Mouse (Mus musculus): Measurements from ENCODE around the gene Fam168a. TPM values are rescaled to one million over a fixed set of nuclear protein-coding genes. Genes with fewer than 3 reads are reported as not detected.

The Fam168a gene
- polyA plus RNA-seq, 1 experiment from 2014 or later: 117 TPM

DNA sequence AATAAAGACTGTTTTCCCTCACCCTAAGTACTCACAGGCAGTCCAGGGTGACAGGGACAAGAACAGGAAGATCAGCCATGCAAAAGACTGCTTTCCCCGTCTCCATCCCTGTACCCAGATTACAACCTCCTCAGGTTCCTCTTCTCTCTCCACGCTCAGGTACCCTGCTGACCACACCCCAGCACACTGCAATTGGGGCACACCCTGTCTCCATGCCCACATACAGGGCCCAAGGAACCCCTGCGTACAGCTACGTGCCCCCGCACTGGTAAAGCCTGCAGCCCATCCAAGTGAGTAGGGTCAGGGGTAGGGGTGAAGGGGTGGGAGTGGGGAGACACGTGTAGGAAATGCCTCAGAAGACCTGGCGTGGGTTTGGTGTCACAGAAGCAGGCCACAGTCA, 128.7 kb downstream of the Fam168a start:
- H3K36me3 ChIP-seq: peaks cover 50% of the 10 kb centered on the region
- no peak overlapping the region for H3K9ac ChIP-seq
- H3K4me1 ChIP-seq (replicated peaks): no peaks in the 10 kb centered on the region
- no peak overlapping the region for H3K4me3 ChIP-seq
- no peaks in the 10 kb centered on the region for H3K27me3 ChIP-seq
- H3K27ac ChIP-seq (replicated peaks): no peak overlapping the region
- WGBS: 96% methylated on average over 7 of the region's 7 CpGs
- ATAC-seq (ENCODE audit: low FRiP score, low read depth): no peak
- no peaks in the 10 kb centered on the region for H3K9me3 ChIP-seq
- no peak overlapping the region for H3K4me2 ChIP-seq

DNA sequence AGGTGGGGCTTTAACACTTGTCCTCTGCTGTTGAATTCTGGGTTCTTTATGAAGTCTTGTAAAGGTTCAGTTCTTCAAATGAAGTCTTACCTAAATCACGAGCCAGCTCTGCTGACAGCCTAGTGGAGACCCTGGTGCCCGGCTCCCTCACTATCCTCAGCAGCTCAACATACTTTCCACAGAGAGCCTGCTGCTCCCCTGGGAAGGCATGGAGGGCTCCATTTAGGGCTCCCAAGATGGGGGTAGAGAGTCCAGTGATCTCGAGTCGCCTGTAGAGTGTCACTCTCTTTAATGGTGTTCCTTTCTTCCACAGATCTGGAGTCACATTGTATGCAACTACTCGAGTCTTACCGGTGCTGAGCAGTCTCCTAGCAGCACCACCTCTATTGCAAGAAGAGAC, 129.3 kb downstream of the Fam168a start:
- Histone ChIP-seq H3K4me2 (no peak overlapping the region), H3K9me3 (no peaks in the 10 kb centered on the region), H3K4me1 (replicated peaks) (no peaks in the 10 kb centered on the region), H3K9ac (no peak overlapping the region), H3K27ac (replicated peaks) (no peak overlapping the region), H3K36me3 (peaks cover 50% of the 10 kb centered on the region), H3K4me3 (no peak overlapping the region), H3K27me3 (no peaks in the 10 kb centered on the region)
- no peak for ATAC-seq (ENCODE audit: low FRiP score, low read depth)
- WGBS: 85% methylated on average over 6 of the region's 6 CpGs

GRCm38 (mm10) chr7:100836657-100837056, 130.2 kb downstream of the Fam168a start:
- peaks cover 46% of the 10 kb centered on the region for H3K36me3 ChIP-seq
- ATAC-seq (ENCODE audit: low FRiP score, low read depth): no peak
- H3K4me1 ChIP-seq (replicated peaks): no peaks in the 10 kb centered on the region
- no peaks in the 10 kb centered on the region for H3K9me3 ChIP-seq
- H3K27me3 ChIP-seq: no peaks in the 10 kb centered on the region
- H3K4me3 ChIP-seq: no peak overlapping the region
- 94% methylated on average over 10 of the region's 10 CpGs for WGBS
- H3K27ac ChIP-seq (replicated peaks): no peak overlapping the region
- H3K4me2 ChIP-seq: no peak overlapping the region
- no peak overlapping the region for H3K9ac ChIP-seq

DNA sequence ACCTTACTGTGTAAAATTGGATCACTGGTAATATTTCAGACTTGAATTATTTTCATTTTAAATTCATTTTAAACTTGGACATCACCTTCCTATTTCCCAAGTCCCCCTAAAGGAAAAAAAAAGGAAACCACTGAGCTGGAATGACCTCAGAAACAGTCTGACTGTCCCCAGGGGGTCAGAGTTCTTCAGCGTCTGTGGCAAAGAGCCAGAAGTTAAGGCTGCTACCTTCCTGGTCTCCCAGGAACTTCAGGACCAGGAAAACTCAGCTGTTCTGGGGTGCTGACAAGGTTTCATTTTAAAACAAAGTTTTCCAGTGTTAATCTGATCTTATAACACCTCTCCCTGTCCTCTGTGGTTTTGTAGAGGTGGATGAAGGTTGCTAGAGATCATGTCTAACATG, 131.3 kb downstream of the Fam168a start:
- H3K4me1 ChIP-seq (replicated peaks): no peaks in the 10 kb centered on the region
- no peak overlapping the region for H3K9ac ChIP-seq
- H3K4me2 ChIP-seq: no peak overlapping the region
- no peak overlapping the region for H3K27ac ChIP-seq (replicated peaks)
- WGBS: 50% methylated on average over 1 of the region's 1 CpGs
- no peaks in the 10 kb centered on the region for H3K27me3 ChIP-seq
- no peaks in the 10 kb centered on the region for H3K9me3 ChIP-seq
- ATAC-seq (ENCODE audit: low FRiP score, low read depth): no peak
- peaks cover 45% of the 10 kb centered on the region for H3K36me3 ChIP-seq
- no peak overlapping the region for H3K4me3 ChIP-seq

GRCm38 (mm10) chr7:100839632-100840402, 133.4 kb downstream of the Fam168a start:
- H3K4me1 ChIP-seq (replicated peaks): no peaks in the 10 kb centered on the region
- no peak overlapping the region for H3K9ac ChIP-seq
- no peak overlapping the region for H3K4me2 ChIP-seq
- H3K4me3 ChIP-seq: no peak overlapping the region
- no peaks in the 10 kb centered on the region for H3K9me3 ChIP-seq
- peaks cover 32% of the 10 kb centered on the region for H3K36me3 ChIP-seq
- 73% methylated on average over 6 of the region's 6 CpGs for WGBS
- no peaks in the 10 kb centered on the region for H3K27me3 ChIP-seq
- ATAC-seq (ENCODE audit: low FRiP score, low read depth): no peak
- no peak overlapping the region for H3K27ac ChIP-seq (replicated peaks)

DNA sequence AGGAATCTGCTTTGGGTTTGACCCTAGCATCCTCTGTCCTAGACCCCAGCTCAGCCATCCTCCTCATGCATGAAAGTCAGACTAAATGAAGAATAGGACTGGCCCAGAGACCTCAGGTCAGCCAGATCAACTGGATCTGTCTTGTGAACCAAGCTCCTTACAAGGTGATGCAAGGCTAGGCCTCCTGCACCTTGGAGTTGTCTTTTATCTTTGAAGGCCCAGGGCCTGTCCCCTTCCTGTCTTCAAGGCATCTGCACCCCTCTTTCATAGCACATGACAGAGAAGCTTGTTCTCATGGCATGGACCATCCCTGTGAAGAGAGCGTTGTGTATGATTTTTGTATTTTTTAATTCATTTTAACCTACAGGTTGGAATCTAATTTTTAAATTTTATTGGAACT, 134.5 kb downstream of the Fam168a start:
- ATAC-seq (ENCODE audit: low FRiP score, low read depth): no peak
- Histone ChIP-seq H3K9me3 (no peaks in the 10 kb centered on the region), H3K4me1 (replicated peaks) (0 out of 2 replicates have a peak, but pooled peaks cover 3% of the 10 kb centered on the region), H3K36me3 (peaks cover 24% of the 10 kb centered on the region), H3K4me3 (no peak overlapping the region), H3K27me3 (no peaks in the 10 kb centered on the region), H3K9ac (no peak overlapping the region), H3K4me2 (no peak overlapping the region), H3K27ac (replicated peaks) (no peak overlapping the region)
- 98% methylated on average over 1 of the region's 1 CpGs for WGBS

- H3K9ac ChIP-seq: no peak overlapping the region
Observed at GRCm38 (mm10) chr7:100841608-100842007, 135.2 kb downstream of the Fam168a start.

DNA sequence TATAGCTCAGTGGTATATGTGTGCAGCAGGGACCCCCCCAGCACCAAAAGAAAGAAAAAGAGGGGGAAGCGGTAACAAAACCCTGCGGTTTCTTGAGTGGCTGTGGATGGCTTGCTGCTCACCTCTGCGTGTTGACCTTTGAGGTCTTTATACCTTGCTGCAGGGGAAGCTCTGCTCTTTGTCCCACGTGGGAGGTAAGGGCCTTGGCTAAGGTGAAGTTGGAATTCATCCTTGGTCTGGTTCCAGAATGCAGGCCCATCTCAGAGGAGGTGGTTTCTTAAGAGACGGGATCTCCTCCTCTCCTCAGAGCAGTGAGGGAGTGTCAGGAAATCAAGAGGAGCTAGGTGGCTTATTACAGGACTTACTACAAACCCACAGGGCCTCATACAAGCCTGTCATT, 135.7 kb downstream of the Fam168a start:
- Histone ChIP-seq H3K27ac (replicated peaks) (no peak overlapping the region), H3K4me2 (no peak overlapping the region), H3K36me3 (peaks cover 13% of the 10 kb centered on the region), H3K4me1 (replicated peaks) (0 out of 2 replicates have a peak, but pooled peaks cover 3% of the 10 kb centered on the region), H3K27me3 (no peaks in the 10 kb centered on the region), H3K9me3 (no peaks in the 10 kb centered on the region), H3K4me3 (no peak overlapping the region), H3K9ac (no peak overlapping the region)
- WGBS: 94% methylated on average over 5 of the region's 5 CpGs
- no peak for ATAC-seq (ENCODE audit: low FRiP score, low read depth)

More at GRCm38 (mm10) chr7:100841608-100842007, 135.2 kb downstream of the Fam168a start:
- Histone ChIP-seq H3K4me2 (no peak overlapping the region), H3K27me3 (no peaks in the 10 kb centered on the region), H3K9me3 (no peaks in the 10 kb centered on the region), H3K36me3 (peaks cover 18% of the 10 kb centered on the region), H3K4me1 (replicated peaks) (0 out of 2 replicates have a peak, but pooled peaks cover 3% of the 10 kb centered on the region), H3K4me3 (no peak overlapping the region), H3K27ac (replicated peaks) (no peak overlapping the region)
- WGBS: 94% methylated on average over 6 of the region's 6 CpGs
- ATAC-seq (ENCODE audit: low FRiP score, low read depth): no peak

- ATAC-seq (ENCODE audit: low FRiP score, low read depth): no peak
- 89% methylated on average over 2 of the region's 2 CpGs for WGBS
- Histone ChIP-seq H3K27ac (replicated peaks) (no peak overlapping the region), H3K4me3 (no peak overlapping the region), H3K4me1 (replicated peaks) (0 out of 2 replicates have a peak, but pooled peaks cover 3% of the 10 kb centered on the region), H3K4me2 (no peak overlapping the region), H3K9me3 (no peaks in the 10 kb centered on the region), H3K27me3 (no peaks in the 10 kb centered on the region), H3K9ac (no peak overlapping the region), H3K36me3 (peaks cover 3% of the 10 kb centered on the region; the same call in 1 of the 2 replicates)
Observed at GRCm38 (mm10) chr7:100843866-100844265, 137.4 kb downstream of the Fam168a start.

GRCm38 (mm10) chr7:100844385-100845025, 138.1 kb downstream of the Fam168a start:
- Histone ChIP-seq H3K4me2 (no peak overlapping the region), H3K27me3 (no peaks in the 10 kb centered on the region), H3K27ac (replicated peaks) (no peak overlapping the region), H3K36me3 (peaks cover 3% of the 10 kb centered on the region; the same call in 1 of the 2 replicates), H3K4me1 (replicated peaks) (0 out of 2 replicates have a peak, but pooled peaks cover 3% of the 10 kb centered on the region), H3K9me3 (no peaks in the 10 kb centered on the region), H3K4me3 (no peak overlapping the region), H3K9ac (no peak overlapping the region)
- no peak for ATAC-seq (ENCODE audit: low FRiP score, low read depth)
- whole genome bisulfite sequencing: 60% methylated on average over 2 of the region's 2 CpGs

GRCm38 (mm10) chr7:100845026-100845400, 138.6 kb downstream of the Fam168a start:
- H3K27me3 ChIP-seq: no peaks in the 10 kb centered on the region
- 0 out of 2 replicates have a peak, but pooled peaks cover 3% of the 10 kb centered on the region for H3K36me3 ChIP-seq
- H3K27ac ChIP-seq (replicated peaks): no peak overlapping the region
- H3K9me3 ChIP-seq: no peaks in the 10 kb centered on the region
- 0 out of 2 replicates have a peak, but pooled peaks cover 3% of the 10 kb centered on the region for H3K4me1 ChIP-seq (replicated peaks)
- no peak overlapping the region for H3K4me3 ChIP-seq
- ATAC-seq (ENCODE audit: low FRiP score, low read depth): no peak
- H3K9ac ChIP-seq: no peak overlapping the region
- H3K4me2 ChIP-seq: no peak overlapping the region

DNA sequence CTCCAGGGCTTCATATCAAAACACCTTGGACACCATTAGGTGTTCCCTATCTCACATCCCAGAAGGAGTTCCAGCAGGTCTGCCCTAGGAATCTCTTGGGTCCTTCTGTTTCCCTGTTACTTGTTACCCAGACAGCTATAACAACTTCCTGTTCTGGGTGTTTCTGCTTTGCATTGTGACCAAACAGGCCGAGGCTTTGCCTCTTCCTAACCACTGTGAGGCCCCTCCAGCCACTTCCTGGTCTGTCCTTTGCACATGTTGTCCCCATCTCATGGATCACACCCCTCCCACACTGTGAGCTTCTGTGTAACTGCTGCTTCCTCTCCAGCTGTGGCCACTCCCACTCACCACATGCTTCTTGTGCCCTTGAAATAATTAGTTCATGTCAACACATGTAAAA, 139.0 kb downstream of the Fam168a start:
- Histone ChIP-seq H3K4me3 (no peak overlapping the region), H3K9ac (no peak overlapping the region), H3K9me3 (no peaks in the 10 kb centered on the region), H3K27ac (replicated peaks) (no peak overlapping the region), H3K36me3 (0 out of 2 replicates have a peak, but pooled peaks cover 3% of the 10 kb centered on the region), H3K4me1 (replicated peaks) (0 out of 2 replicates have a peak, but pooled peaks cover 3% of the 10 kb centered on the region), H3K4me2 (no peak overlapping the region), H3K27me3 (no peaks in the 10 kb centered on the region)
- no peak for ATAC-seq (ENCODE audit: low FRiP score, low read depth)
- WGBS: 66% methylated on average over 1 of the region's 1 CpGs

All from hindbrain, embryonic 15.5 days (tissue).